Mouse (Mus musculus) splenic B cell, adult 2 months (primary cell): ENCODE data around the gene Olfr465-ps1.

ENCODE experiments used
- DNase-seq: peaks from one replicate; pipeline ENCODE4 v3.0.0-alpha.2; 2011; ENCODE audit warnings: low read depth, low spot score
- H3K27me3 ChIP-seq: 2 replicates; pipeline ENCODE4 v1.6.1; 2012; ENCODE audit warnings: mild to moderate bottlenecking, low read length, moderate library complexity, mixed read lengths; ENCODE audit not compliant: control insufficient read depth, poor library complexity, insufficient read depth, severe bottlenecking
- H3K36me3 ChIP-seq: 2 replicates; pipeline ENCODE4 v1.6.1; 2012; ENCODE audit warnings: mild to moderate bottlenecking, low read length, moderate library complexity, mixed read lengths; ENCODE audit not compliant: control insufficient read depth, poor library complexity, insufficient read depth, severe bottlenecking

Olfr465-ps1 gene

GRCm38 (mm10) chr13:65137789-65138188, at the start of gene Olfr465-ps1:
Gene Olfr465-ps1 (plus strand): TSS chr13:65138089.
- H3K36me3 ChIP-seq, result no peaks in the 10 kb centered on the region
- no peaks in the 10 kb centered on the region for H3K27me3 ChIP-seq
- DNase-seq, result no peak

DNA sequence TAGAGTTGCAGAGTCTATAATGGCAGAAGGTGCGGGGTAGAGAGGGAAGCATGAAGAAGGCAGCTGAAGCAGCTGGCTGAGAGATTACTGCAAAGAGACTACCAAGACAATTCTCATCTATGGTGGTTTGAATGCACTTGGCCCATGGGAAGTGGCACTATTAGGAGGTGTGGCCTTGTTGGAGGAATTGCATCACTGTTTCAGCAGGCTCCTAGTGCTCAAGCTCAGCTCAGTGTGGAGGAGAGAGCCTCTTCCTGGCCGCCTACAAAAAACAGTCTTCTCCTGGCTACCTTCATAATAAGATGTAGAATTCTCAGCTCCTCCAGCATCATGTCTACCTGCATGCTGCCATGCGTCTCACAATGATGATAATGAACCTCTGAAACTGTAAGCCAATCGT, 42.0 kb upstream of the Olfr465-ps1 start:
- no peak for DNase-seq
- Histone ChIP-seq H3K36me3 (no peaks in the 10 kb centered on the region), H3K27me3 (no peaks in the 10 kb centered on the region)

- no peak for DNase-seq
- no peaks in the 10 kb centered on the region for H3K36me3 ChIP-seq
- H3K27me3 ChIP-seq, result no peaks in the 10 kb centered on the region
Measured at GRCm38 (mm10) chr13:65097018-65097417, 40.9 kb upstream of the Olfr465-ps1 start.

GRCm38 (mm10) chr13:65100678-65101077, 37.2 kb upstream of the Olfr465-ps1 start:
- no peak for DNase-seq
- H3K27me3 ChIP-seq, result no peaks in the 10 kb centered on the region

GRCm38 (mm10) chr13:65101232-65101631, 36.7 kb upstream of the Olfr465-ps1 start:
- DNase-seq, result peak; percentile 22
- Histone ChIP-seq H3K27me3 (no peaks in the 10 kb centered on the region), H3K36me3 (peaks cover 3% of the 10 kb centered on the region; the same call in 1 of the 2 replicates)

More at GRCm38 (mm10) chr13:65100678-65101077, 37.2 kb upstream of the Olfr465-ps1 start:
- H3K36me3 ChIP-seq, result no peaks in the 10 kb centered on the region

DNA sequence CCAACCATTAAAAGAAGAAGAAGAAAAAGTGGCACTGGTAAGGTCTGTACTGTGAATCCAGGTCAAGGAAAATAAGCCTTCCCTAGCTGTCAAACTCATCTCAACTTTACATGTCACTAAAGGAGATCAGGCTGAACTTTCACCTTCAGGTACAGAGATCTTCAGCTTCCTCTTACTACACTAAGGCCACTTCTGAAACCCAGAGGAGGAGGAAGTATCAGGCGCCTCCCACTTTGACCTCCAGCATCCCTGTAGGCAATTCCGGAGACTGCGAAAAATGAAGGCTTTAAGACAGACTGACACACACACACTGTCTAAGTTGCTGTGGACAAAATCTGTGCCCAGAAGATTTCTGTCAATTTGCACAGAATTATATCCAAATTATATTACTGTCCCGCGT, 25.9 kb upstream of the Olfr465-ps1 start:
- no peaks in the 10 kb centered on the region for H3K36me3 ChIP-seq
- DNase-seq, result peak; percentile 69
- no peaks in the 10 kb centered on the region for H3K27me3 ChIP-seq

DNA sequence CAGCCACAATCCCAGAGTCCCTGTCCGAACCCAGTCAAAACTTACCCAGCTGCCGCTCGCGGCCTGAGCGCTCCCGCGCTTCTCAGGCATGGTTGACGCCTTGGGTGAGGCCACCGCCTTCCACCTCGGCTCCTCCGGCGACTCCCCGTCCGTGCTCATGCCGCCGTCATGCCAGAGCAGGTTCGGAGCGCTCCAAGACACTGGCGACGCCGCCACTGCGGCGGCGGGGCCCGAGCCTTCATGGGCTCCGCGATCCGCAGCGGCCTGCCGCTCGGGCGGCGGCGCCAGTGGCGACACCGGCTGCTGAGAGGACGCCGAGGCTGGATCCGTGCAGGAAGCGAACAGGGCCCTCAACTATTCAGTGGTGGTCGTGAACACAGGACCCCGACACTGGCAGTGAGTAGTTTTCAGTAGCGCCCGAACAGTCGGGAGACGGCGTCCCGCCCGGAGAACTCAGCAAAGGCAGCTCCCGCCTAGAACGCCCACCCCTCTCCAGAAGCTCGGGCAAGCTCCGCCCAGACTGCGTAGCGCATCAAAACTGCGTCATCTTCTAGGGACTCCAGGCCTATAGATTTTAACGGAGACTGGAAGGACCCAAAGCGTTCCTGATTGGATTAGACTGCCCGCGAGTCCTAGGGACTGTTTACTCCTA, 25.3 kb upstream of the Olfr465-ps1 start, which contains the start of gene Mfsd14b:
Gene Mfsd14b (minus strand): TSS at position 517 of the 652 bp plus-strand sequence.
- Histone ChIP-seq H3K27me3 (no peaks in the 10 kb centered on the region), H3K36me3 (no peaks in the 10 kb centered on the region)
- DNase-seq, result peak; percentile 86

DNA sequence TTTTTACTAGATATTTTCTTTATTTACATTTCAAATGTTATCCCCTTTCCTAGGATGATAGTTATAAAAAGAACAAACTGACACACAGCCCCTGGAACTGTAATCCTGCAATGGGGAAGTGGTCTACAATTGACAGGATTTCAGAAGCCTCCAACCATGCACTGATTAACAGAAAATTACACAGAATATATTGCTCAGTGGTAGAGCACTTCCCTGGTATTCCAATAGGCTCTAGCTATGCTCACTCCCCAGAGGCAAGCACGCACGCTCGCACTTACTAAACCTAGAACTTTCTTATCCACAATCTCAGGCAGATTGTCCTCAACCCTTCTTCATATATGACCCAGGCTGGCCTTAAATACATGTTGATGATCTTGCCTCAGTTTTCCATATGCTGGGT, 24.6 kb upstream of the Olfr465-ps1 start:
- DNase-seq, result no peak
- H3K36me3 ChIP-seq, result no peaks in the 10 kb centered on the region
- H3K27me3 ChIP-seq, result no peaks in the 10 kb centered on the region

DNA sequence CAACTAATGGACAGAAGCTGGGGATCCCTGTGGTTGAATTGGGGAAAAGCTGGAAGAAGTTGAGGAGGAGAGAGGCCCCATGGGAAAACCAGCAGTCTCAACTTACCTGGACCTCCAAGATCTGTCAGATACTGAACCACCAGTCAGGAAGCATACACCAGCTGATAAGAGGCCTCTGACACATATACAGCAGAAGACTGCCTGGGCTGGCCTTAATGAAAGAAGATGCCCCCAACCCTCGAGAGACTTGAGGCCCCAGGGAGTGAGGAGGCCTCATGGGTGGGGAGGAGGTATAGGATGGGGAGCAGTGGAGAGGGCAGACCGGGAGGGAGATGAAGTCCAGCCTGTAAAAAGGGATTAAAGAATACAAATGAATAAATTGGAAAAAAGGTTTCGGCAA, 16.9 kb upstream of the Olfr465-ps1 start:
- no peaks in the 10 kb centered on the region for H3K36me3 ChIP-seq
- no peak for DNase-seq
- no peaks in the 10 kb centered on the region for H3K27me3 ChIP-seq

DNA sequence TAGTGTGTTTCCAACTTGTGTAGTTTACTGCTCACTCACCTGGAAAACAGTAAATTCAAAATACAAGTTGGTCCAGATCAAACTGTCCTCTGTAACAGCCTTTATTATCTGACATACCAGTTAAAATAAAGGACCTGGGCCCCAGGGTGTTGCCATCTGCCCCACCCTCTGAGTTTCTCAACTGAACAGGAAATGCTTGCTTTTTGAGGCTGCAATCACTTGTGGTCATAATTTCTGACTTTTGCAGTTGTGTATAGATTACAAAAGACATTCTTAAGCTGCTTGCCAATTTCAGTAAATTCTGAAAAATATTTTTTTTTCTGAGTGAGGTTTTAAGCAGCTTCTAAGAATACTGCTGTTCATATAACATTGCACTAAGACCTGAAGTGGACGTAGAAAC, 15.8 kb upstream of the Olfr465-ps1 start:
- Histone ChIP-seq H3K27me3 (no peaks in the 10 kb centered on the region), H3K36me3 (no peaks in the 10 kb centered on the region)
- DNase-seq, result no peak

- peak; percentile 36 for DNase-seq
- no peaks in the 10 kb centered on the region for H3K27me3 ChIP-seq
- H3K36me3 ChIP-seq, result no peaks in the 10 kb centered on the region
Measured at GRCm38 (mm10) chr13:65127063-65127847, 10.6 kb upstream of the Olfr465-ps1 start.

GRCm38 (mm10) chr13:65149940-65150339, 12.1 kb downstream of the Olfr465-ps1 start, which contains the start of gene Olfr466:
Gene Olfr466 (plus strand): TSS chr13:65150240.
- no peaks in the 10 kb centered on the region for H3K27me3 ChIP-seq
- no peaks in the 10 kb centered on the region for H3K36me3 ChIP-seq
- DNase-seq, result no peak

DNA sequence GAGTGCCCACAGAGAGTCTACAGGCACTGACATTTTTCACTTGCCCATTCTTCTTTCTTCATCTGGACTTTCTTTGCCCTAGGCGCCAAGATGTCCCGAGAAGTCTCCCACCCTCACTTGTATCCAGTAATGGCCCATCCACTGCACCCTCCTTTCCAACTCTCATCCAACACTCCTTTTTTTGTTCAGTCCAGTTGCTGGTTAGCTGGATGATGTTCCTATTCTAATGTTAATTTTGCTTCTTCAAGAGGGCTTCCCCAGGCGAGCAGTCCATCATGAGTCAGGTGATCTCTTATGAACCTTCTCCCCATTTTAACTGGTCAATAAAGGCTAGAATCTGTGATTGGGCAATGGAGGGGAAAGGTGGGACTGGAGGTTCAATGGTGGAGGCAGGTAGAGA, 36.2 kb downstream of the Olfr465-ps1 start:
- H3K36me3 ChIP-seq, result no peaks in the 10 kb centered on the region
- DNase-seq, result no peak
- H3K27me3 ChIP-seq, result no peaks in the 10 kb centered on the region

DNA sequence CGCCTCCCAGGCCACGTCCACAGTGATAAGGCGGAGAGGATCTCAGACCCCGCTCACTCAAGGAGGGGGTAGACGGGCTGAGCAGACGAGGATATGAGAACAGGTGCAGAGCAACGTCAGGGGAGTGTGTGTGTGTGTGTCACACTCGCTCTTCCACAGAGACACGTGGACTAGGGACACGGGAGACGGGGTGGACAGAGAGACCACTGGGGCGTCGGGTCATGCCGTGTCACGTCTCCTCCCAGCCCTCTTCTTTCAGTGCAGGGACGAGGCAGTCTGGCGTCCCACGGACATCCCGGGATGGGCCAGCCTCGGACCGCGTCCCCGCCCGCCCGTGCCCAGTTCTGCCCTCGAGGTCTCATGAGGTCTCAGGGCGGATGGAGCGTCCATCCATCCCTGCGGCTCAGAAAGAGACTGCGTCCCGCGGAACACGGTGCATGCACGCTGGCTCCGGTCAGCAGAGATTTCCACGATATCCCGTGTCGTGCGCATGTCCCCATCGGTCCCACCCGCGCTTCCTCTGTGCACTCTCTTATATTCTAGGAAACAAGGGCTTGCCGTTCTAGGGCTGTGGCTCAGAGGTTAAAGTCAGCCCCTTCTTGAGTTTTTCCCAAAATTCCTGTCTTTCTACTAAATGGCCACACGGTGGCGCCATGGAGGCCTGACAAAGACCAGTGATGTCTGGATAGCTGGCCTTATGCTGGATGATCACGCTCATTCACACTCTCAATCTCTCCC, 38.0 kb downstream of the Olfr465-ps1 start:
- peak; percentile 57 for DNase-seq
- Histone ChIP-seq H3K36me3 (no peaks in the 10 kb centered on the region), H3K27me3 (no peaks in the 10 kb centered on the region)
